Mouse (Mus musculus) right cerebral cortex, adult 18-20 months (tissue): ENCODE data around the gene Hspb11.

ENCODE experiments used
- DNase-seq: peaks from one replicate; pipeline ENCODE4 v3.0.0; 2022; ENCODE audit warnings: mixed read lengths

The Hspb11 gene

DNA sequence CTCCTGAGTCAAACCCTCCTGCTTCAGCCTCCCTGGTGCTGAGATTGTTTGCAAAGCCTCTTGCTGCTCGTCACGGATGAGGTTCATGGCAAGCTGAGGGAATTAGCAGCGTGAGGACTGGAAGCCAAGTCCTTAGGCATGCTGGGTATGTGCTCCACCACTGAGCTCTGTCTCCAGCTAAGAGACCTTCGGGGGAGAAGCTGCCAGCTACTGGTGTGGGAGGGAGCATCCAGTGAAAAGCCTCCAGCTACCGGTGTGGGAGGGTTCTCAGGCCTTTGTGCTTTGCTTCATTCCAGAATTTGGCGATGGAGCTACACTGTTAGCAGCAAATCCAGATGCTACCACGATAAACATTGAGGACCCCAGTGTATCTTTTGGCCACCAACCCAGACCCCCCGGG, 65.3 kb downstream of the Hspb11 start:
- peak; percentile 15 for DNase-seq

DNA sequence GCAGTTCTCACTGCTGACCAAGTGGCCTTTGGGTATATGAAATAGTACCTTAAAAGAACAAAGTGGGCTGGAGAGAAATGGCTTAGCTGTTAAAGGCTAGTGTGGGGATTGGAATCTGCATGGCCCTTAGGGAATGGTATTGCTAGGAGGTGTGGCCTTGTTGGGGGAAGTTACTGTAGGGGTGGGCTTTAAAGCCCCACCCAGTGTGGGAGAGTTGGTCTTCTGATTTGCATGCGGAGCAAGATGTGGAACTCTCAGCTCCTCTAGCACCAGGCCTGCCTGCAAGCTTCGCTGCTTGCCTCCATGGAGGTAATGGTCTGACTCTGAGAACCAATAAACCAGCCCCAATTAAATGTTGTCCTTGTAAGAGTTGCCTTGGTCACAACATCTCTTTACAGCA, 67.6 kb downstream of the Hspb11 start:
- DNase-seq, result no peak

DNA sequence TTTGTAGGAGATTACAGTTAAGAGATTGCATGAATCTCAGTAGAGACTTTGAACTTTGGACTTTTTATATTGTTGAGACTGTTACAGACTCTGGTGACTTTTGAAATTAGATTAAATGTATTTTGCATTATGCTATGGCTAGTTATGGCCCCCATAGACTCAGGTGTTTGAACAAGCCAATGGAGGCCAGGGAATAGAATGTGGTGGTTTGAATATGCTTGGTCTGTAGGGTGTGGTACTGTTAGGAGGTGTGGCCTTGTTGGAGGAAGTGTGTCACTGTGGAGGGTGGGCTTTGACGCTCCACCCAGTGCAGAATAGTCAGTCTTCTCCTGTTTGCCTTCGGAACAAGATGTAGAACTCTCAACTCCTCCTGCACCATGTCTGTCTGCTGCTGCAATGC, 69.7 kb downstream of the Hspb11 start:
- no peak for DNase-seq

DNA sequence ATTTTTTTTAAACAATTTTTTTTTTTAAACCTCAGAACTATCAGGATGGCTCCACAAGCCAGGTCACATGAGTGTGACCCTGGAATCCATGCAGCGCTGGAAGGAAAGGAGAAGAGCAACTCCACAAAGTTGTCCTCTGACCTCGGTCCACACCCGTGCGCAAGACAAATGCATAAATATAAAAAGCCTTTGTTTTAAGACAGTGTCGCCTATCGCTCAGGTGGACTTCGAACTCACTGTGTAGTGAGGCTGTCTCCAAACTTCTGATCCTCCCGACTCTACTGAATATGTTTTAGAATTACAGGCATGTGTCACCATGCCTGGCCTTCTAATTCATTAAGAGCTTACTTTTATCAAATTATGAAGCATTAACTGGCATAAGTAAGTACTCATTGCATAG, 75.1 kb downstream of the Hspb11 start:
- no peak for DNase-seq
